Mouse (Mus musculus) Patski (cell line): ENCODE measurements around the gene Fchsd2. TPM values are rescaled to one million over a fixed set of nuclear protein-coding genes. Genes with fewer than 3 reads are reported as not detected.

Experiments
- ATAC-seq: fragments of 100-300 bp; one replicate; pipeline ENCODE4 v1.8.0; 2021
- CTCF ChIA-PET: fragments of 350-600 bp; sonication (Branson Sonifier 250); formaldehyde crosslinking; loops from one replicate; lab custom pipeline; 2022; ENCODE audit warnings: inconsistent platforms; lab: Charles Lee
- POLR2A ChIA-PET: fragments of 350-600 bp; sonication (Branson Sonifier 250); formaldehyde crosslinking; loops from one replicate; lab custom pipeline; 2022; ENCODE audit warnings: antibody characterized with exemption, inconsistent platforms; lab: Charles Lee
- DNase-seq: peaks from one replicate; pipeline ENCODE4 v3.0.0-alpha.2; 2011; ENCODE audit warnings: low read depth, low spot score
- H3K27me3 ChIP-seq: fragments of 371-371 bp; one replicate; pipeline ENCODE4 v1.5.1; 2021
- CTCF ChIP-seq: fragments of 100-300 bp; IDR thresholded peaks from one replicate; pipeline ENCODE4 v1.5.1; 2021
- in situ Hi-C: fragments of 300-500 bp; cut with MboI; formaldehyde crosslinking; loops from 3 replicates; pipeline ENCODE4 v1.11.1; 2018; ENCODE audit warnings: low pct_unique_long_range_greater_than_20kb, mixed read lengths
- polyA plus RNA-seq: library from polyadenylated mRNA; unstranded; gene quantifications from one replicate; pipeline ENCODE4 v1.2.3, GENCODE M21; 2021

Gene Fchsd2
- polyA plus RNA-seq, 1 experiment from 2014 or later: 14.0 TPM

DNA sequence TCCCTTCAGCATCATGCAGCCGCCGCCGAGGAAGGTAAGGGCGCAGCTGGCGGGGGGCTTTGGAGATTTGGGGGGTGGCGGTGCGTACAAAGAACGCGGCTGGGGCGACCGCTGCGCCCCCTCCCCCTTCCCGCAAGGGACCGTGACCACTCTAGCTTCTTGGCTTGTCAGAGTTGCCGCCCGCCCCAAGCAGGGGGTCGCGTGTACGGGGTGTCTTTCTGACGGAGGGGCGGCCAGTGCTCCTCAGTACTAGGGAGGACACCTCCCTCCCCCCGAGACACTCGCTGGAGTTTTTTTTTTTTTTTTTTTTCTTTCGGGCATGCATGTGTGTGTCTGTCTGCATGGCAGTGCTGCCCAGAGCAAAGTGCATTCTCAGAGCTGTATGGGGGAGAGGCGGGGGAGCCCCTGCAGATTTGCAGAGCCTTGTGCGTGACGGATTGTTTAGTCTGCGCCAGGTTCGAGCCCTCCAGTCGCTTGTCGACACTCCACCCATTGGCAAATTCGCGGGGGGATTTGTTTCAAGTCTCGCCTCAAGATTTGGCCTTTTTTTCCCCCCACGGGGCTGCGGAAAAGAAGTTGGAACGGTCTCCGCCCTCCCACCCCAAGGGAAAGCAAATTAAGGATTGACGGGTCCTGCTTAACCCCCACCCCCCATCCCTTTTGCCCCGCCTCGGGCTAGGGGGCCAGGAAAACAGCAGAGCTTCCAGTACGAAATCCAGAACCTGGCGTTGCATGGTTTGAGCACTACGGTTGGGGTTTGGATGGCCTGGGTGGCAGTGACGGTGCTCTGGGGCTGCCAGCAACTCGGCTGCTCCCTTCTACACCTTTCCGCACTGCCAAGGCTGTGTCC lies 16.6 kb downstream of the Fchsd2 start:
- TF ChIP-seq CTCF: no peak
- CTCF ChIA-PET: interaction anchor here (0.7 to 1.3 kb wide), 3 partner anchors 19 to 128 kb away, joined by 3 to 5 read pairs (median 3); no protein-coding TSS in a partner anchor
- no peaks in the 10 kb centered on the region for H3K27me3 ChIP-seq
- no peak for ATAC-seq
- POLR2A ChIA-PET: interaction anchor here (0.6 to 1.0 kb wide), 5 partner anchors 16 to 179 kb away, joined by 3 to 8 read pairs (median 6); partner anchors contain the start of gene Fchsd2
- no peak for DNase-seq
- in situ Hi-C loops: loop anchor here (5.0 kb wide), 1 partner anchor 42 kb away; no protein-coding TSS in a partner anchor

DNA sequence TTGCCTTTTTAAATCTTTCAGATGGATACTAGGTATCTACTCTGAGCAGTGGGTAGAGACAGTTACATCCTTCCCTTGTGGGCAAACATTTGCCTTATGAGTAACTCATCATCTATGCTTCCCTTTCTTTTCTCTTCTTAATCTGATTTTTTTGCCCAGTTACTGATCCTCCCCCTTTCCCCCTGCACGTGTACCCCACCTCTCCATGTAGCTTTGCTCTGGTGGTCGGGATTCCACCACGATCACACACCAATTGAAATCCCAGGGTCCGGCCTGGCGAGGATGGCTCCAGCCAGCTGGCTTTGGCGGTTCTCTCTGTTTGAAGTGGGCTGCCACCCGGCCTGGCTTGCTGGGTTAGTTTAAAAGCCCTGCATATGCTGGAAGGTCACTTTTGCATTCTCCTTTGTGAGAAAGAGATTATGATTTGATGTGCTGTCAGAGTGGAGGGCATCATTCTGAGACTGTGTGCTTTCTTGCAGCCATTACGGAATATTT lies 17.2 kb downstream of the Fchsd2 start:
- H3K27me3 ChIP-seq: no peaks in the 10 kb centered on the region
- no peak for DNase-seq
- ChIA-PET POLR2A (interaction anchor here (0.6 to 1.0 kb wide), 2 partner anchors 17 to 178 kb away, joined by 3 to 7 read pairs; partner anchors contain the start of gene Fchsd2), CTCF (interaction anchor here (1.3 kb wide), 1 partner anchor 20 kb away, joined by 3 read pairs; no protein-coding TSS in a partner anchor)
- no peak for ATAC-seq
- no peak for TF ChIP-seq CTCF
- in situ Hi-C loops: loop anchor here (5.0 kb wide), 1 partner anchor 43 kb away; no protein-coding TSS in a partner anchor

DNA sequence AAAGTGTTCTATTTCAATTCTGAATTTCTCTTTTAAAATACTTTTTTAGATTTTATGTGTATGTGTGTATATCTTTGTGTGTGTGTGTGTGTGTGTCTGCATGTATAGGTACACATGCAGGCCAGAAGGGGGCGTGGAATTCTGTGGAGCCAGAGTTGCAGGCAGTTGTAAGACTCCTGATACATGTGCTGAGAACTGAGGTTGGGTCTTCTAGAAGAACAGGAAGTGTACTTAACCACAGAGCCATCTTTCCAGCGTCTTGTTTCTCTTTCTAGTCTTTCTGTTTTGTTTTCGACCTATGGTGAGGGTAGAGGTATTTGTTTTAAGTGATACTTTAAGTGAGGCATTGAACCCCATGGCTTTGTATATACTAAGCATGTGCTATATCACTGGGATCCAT lies 20.7 kb downstream of the Fchsd2 start:
- ATAC-seq (no peak), DNase-seq (no peak)
- H3K27me3 ChIP-seq: no peaks in the 10 kb centered on the region
- POLR2A ChIA-PET: no interaction called here
- no peak for TF ChIP-seq CTCF
- CTCF ChIA-PET: no interaction called here
- in situ Hi-C loops: no loop called here

DNA sequence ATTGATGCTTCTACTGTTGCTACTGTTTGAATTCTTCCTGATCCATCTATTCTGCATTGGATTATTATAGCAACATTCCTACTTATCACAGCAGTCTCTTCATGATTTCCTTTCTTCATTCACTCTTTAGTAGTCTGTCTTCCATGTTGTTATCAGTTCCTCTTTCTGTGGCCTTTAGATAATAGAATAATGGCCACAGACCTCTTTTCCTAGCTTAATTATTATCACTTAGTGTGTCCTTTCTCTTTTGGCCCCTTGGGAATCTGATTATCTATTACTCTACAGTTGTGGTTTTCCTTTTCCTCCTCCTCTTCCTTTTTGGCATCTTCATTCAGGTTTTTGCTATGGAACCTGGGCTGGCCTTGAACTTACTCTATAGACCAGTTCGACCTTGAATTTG lies 21.7 kb downstream of the Fchsd2 start:
- ATAC-seq: no peak
- CTCF ChIA-PET: no interaction called here
- no peak for TF ChIP-seq CTCF

DNA sequence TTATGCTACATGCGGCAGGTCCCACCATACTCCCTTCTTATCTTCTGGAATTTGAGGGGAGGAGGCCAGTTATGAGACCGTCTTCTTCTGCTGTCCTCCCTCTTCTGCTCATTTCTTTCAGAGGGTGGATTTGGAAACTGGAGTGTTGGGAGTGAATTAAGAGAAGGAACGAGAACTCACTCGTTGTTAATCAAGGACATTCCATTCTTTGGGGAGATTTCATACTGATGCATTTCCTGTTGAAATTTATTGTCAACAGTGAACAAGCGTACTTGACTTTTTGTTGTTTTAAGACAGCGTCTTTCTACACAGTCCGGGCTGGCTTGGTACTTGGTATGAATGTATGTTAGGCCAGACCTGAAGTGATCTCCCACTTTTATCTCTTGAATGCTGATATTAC lies 26.7 kb downstream of the Fchsd2 start:
- POLR2A ChIA-PET: no interaction called here
- ATAC-seq: no peak
- CTCF ChIA-PET: no interaction called here
- no peak for TF ChIP-seq CTCF
- H3K27me3 ChIP-seq: no peaks in the 10 kb centered on the region
- DNase-seq: no peak
- in situ Hi-C loops: loop anchor here (5.0 kb wide), 1 partner anchor 113 kb away; no protein-coding TSS in a partner anchor

More for the DNA sequence above, 21.7 kb downstream of the Fchsd2 start:
- H3K27me3 ChIP-seq: no peaks in the 10 kb centered on the region
- in situ Hi-C loops: no loop called here
- POLR2A ChIA-PET: no interaction called here
- no peak for DNase-seq

DNA sequence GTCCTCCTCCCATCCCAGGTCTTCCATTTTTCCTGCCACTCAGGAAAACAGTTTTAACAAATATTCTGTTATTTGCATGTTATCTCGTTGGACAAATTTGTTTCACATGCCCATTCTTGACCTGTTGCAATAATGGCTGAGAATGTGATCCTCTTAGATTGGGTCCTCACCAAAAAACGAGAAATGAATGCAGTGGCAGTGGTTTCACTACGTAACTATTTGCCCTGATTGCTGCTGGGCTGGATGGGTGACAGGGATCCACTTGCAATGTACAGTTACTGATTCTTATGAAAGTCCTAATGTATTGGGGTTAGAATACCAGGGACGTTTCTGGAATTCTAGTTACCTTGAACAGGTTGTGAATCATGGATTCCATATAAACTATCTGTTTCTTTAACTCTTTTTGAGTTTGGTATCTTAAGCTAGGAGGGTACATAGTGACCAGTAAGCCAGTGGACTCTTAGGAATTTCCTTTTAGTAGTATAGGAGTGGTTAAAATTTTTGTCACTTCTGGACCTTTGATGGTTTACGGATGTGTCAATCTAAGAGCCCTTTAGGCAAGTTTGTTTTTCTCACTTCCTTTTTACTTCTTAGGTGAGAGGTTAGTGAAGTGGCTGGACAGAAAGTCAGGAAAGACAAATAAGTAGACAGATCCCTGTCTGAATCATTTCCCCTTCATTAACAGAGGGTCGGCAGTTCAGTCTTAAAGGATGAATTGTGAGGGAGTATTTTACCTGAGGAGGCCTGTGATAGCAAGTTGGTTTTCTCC lies 31.1 kb downstream of the Fchsd2 start:
- in situ Hi-C loops: no loop called here
- no peak for TF ChIP-seq CTCF
- POLR2A ChIA-PET: no interaction called here
- ATAC-seq (no peak), DNase-seq (no peak)
- H3K27me3 ChIP-seq: no peaks in the 10 kb centered on the region
- CTCF ChIA-PET: no interaction called here

DNA sequence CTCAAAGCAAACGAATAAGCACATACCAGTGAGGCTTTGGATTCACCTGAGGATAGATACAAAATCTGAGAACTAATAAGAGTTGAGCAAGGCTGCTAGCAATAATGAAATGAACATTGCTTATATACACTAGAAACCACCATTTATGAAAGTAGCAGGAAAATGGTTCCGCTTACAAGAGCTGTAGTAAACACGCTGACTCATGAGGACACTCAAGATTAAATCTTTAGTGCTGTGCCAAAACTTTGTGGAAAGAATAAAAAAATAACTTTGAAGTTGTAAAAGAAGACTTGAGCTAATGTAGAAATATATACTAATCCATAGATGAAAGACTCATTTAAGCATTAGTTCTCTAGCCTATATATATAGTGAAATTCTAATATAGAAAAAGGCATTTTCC lies 35.1 kb downstream of the Fchsd2 start:
- DNase-seq (no peak), ATAC-seq (no peak)
- POLR2A ChIA-PET: no interaction called here
- no peak for TF ChIP-seq CTCF
- CTCF ChIA-PET: interaction anchor here (1.6 kb wide), 1 partner anchor 20 kb away, joined by 3 read pairs; no protein-coding TSS in a partner anchor
- in situ Hi-C loops: no loop called here
- no peaks in the 10 kb centered on the region for H3K27me3 ChIP-seq

DNA sequence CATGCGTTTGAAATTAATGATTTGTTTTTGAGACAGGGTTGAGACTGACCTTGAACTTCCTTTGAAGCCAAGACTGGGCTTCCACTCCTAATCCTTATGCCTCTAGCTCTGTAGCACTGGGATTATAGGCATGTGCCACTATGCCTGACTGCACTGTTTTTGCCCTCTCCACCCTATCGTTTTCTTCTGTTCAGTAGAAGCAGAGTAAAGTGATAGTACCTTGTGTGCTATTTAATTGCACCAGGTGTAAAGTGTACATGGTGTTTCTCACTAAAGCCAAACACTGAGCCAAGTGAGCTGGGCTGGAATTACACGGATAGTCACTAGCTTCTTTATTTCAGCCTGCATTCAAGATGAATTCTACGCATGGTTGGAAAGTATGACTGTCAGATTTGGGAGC lies 35.9 kb downstream of the Fchsd2 start:
- ChIA-PET POLR2A (no interaction called here), CTCF (interaction anchor here (1.6 kb wide), 1 partner anchor 21 kb away, joined by 3 read pairs; no protein-coding TSS in a partner anchor)
- ATAC-seq: no peak
- no peaks in the 10 kb centered on the region for H3K27me3 ChIP-seq
- TF ChIP-seq CTCF: no peak
- in situ Hi-C loops: no loop called here
- DNase-seq: no peak

DNA sequence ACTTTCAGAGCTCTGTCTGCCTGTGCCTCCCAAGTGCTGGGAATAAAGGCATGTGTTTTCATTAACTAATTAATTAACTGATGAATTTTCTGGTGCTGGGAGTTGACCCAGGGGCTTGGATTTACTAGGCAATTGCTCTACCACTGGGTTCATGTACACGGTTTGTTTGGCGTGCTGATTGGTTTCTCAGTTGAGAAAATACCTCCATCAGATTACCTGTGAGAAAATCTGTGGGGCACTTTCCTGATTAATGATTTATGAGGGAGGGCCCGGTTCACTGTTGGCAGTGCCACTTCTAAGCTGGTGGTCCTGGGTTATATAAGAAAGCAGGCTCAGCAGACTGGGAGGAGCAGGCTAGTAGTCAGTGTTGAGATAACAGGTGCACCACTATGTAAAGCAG lies 38.0 kb downstream of the Fchsd2 start:
- no peak for ATAC-seq

DNA sequence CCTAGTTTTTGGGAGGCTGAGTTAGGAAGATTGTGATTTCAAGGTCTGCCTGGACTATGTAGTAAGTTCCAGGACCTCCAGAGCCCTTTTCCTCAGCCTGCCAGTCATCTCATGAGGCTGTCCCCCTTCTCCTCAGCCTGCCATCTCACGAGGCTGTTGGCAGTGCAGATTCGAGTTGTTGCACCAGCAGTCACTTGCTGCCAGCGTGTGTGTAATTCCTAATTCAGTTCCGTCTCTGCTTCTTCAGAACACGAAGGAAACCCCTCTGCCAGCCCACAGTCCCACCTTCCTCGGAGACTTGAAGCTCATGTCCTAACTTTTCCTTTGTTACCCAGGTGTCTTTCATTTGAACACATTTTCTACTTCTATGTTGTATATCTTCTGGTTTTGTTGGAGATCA lies 38.6 kb downstream of the Fchsd2 start:
- no peaks in the 10 kb centered on the region for H3K27me3 ChIP-seq
- TF ChIP-seq CTCF: no peak
- ATAC-seq (no peak), DNase-seq (no peak)
- ChIA-PET POLR2A (no interaction called here), CTCF (no interaction called here)
- in situ Hi-C loops: no loop called here

More for the DNA sequence above, 38.0 kb downstream of the Fchsd2 start:
- no peaks in the 10 kb centered on the region for H3K27me3 ChIP-seq
- TF ChIP-seq CTCF: no peak
- no peak for DNase-seq
- POLR2A ChIA-PET: no interaction called here
- in situ Hi-C loops: no loop called here
- CTCF ChIA-PET: interaction anchor here (0.8 kb wide), 1 partner anchor 21 kb away, joined by 3 read pairs; no protein-coding TSS in a partner anchor
